Mouse (Mus musculus) neural tube, embryonic 10.5 days (tissue): ENCODE measurements around the gene Ctbs.

ENCODE experiments used
- DNase-seq: peaks from one replicate; pipeline ENCODE4 v3.0.0-alpha.2; 2017; ENCODE audit warnings: low spot score; ENCODE audit errors: extremely low spot score

Gene Ctbs

DNA sequence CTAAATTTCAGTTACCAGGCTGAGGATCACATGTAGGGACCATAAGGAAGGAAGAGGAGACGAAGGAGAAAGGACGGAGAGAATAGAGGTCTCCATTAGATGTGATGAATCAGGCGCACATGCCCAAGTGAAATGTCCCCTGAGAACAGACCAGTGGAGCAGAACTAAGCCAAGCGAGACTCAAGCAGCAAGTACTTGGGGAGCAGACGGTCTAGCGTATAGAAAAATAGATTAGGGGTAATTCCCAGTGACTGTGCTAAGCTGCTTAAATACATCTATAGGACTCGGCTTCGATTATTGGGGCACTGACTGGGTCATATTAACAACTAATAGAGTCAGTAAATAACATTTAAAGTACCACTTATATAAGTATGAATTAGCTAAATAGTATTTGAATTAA is 45.3 kb downstream of the Ctbs start:
- DNase-seq = no peak

DNA sequence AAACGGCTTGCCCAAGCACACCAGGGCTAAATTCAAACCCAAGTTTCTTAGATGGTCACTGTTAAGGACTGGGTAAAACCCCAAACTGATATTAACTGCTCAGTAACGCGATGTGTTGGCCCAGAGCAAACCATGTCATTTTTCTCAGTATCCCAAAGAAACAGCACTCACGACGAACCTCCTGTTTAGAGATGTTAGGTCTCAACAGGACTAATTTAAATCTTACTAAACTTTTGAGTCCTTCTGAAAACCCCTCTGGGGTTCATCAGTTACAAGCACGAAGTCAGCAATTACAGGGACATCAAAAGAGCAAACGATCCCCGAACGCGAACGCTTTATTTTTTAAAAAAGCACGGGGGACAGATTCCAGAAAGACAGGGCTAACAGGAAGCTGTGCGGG is 49.4 kb downstream of the Ctbs start:
- no peak for DNase-seq

DNA sequence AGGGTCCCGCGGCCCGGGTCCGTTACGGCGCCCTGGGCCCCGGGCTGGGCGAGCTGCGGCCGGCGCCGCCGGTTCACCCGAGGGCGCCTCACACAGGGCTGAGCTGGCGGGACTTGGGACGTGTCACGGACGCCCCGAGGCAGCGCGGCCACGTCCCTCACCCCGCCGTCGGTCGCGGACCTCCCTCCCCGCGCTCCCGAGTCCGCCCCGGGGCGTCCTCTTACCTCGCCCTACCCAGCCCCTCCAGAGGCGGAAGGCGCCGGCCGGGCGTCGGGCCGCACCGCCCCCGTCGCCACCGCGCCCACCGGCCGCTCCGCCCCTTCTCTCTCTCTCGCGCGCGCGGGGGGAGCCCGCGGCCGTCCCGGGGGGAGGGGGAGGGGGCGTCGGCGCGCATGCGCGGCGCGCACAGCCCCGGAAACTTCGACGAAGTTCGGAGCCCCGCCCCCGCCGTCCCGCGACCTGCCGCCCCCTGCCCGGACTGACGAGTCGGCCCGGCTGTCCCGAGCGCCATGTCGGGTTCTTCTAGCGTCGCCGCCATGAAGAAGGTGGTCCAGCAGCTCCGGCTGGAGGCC is 49.9 kb downstream of the Ctbs start, which contains the start of the genes Spata1 and Gng5:
Gene Spata1, minus strand, starts transcription at position 323 of the 572 bp plus-strand sequence.
Gene Gng5, plus strand, starts transcription at position 377 of the 572 bp plus-strand sequence.
- peak; percentile 93 for DNase-seq

DNA sequence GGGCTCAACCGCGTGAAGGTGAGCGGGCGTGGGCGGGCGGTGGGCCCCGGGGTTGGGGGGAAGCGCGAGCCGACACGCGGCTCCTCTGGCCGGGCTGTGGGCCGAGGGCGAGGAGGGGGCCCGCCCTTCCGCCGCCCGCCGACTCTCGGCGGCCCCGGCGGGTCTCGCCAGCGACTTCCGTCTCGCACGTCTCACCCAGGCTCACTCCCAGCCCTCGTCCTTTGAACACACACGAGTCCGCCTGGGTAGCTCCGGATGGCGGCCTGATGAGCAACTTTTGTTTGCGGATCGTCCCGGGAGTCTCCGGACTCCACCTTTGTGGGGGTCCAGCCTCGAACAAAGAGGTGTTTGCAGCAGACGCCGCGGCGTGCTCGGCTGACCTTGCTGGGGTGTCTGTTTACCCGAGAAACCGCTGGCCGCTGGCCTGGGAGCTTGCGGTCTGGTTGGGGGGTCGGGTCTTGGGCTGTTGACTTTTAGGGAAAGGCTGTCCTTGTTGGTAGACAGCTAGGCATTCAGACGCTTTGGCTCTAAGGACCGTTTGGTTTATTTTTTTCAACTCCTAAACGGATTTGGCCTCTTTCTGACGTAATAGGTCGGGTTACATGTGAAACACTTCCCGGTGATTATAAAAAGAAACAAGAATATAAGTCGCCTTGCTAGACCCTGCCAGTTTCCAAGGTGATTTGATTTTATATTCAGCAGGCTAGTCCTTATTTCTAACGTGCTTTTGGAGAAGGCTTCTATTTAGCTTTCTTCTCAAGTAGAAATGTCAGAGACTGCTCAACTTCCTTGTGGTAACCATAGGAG is 50.6 kb downstream of the Ctbs start:
- DNase-seq = peak; percentile 80

DNA sequence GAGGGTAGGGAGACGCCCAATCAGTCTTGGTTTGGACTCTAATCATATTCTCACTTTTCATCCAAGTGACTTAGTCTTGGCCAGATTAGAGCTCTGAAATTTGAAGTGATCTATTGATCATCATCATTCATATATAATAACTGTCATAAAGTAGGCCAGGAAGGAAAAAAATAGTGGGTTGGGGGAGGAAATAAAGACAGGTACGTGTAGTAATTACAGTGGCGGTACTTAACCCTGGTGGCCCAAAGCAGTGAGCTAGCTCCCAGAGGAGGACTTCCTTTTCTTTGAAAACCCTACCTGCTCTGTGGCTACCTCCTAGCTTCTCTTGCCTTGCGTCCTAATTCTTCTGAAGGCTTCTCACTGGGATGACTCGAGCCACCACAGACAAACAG is 51.2 kb downstream of the Ctbs start:
- no peak for DNase-seq

DNA sequence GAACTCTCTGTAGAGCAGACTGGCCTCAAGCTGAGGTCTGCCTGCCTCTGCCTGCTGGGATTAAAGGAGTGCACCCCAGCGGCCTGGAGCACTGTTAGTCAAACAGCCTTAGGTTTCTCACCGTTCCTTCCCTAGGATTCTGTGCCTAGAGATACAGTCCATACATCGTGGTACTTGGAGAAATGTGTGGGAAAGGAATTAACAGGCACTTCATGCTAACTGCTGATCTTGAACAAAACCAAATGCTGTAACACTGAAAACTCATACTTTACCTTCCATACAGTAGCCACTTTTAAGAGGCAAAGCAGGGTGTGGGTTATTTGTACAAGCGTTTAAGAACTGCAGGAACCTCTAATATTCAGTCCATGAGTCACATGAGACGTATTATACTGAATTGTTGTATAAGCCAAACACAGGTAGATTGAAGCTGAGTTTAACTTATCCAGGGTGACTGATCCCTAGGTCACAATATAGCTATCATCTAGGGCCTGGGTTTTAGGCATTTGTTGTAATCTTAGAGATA is 52.1 kb downstream of the Ctbs start:
- no peak for DNase-seq

DNA sequence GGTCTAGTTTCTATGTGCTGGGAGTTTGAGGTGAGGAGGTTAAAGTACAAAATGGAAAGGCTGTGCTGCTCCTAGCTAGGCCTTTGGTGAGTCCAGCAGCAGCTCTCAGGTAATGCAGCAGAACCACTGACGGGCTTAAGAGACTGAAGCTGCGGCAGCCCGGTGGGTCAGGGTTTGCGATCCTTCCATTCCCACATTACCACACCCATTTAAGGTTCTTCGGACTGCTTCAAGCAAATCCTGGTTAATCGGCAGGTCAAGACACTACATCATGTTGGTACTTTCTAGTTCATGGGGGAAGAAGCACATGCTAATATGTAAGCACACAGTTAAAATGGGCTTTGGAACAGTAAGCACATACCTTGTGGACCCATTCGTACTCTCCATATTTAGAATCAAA is 57.1 kb downstream of the Ctbs start:
- no peak for DNase-seq
